Mouse (Mus musculus): ENCODE measurements around the gene Cd69.

GRCm38 (mm10) chr6:129222188-129222800, 52.9 kb downstream of the Cd69 start:
- TF ChIP-seq CTCF (IDR thresholded peaks at IDR 0.05) (no peak), EP300 (IDR thresholded peaks at IDR 0.05) (no peak; the same call in 1 of the 2 replicates)
